Mouse (Mus musculus) left cerebral cortex, adult 18-20 months (tissue): ENCODE results near the gene A930018P22Rik. TPM values are rescaled to one million over a fixed set of nuclear protein-coding genes. Genes with fewer than 3 reads are reported as not detected.
"Not testable (repeated sequence)": the region's sequence is repeated elsewhere in the genome, so short reads cannot be mapped to it uniquely, and the experiment has no call there.

Experiments
- DNase-seq, 2 experiments: peaks; one replicate each; pipeline ENCODE4 v3.0.0; 2021 to 2022; ENCODE audit warnings: low spot score in 2 of 2, mixed read lengths in 1 of 2
- total RNA-seq, 2 experiments: library from RNA; stranded (reverse); gene quantifications; 2 replicates each; pipeline ENCODE4 v1.2.3; 2021

A930018P22Rik gene
- total RNA-seq, 2 experiments from 2014 or later = not detected

DNA sequence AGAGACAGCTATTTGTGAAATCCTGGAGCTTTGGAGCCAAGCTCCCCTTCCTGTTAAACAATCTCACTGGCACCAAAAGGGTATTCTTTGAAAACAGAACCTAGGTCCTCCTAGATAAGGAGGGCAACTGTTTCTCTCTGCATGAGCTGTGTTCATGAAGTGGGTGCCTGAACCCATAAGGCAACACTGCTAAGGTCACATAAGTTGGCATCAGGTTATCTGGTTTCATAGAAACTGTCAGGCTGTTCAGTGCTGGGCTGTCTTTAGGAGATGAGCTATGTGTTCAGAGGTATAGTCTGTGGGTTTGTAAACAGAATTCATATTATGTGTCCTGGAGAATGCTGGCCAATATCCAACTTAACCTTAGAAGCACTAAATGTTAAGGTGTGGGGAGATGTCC, 5.4 kb upstream of the A930018P22Rik start:
- not testable (repeated sequence) for DNase-seq

DNA sequence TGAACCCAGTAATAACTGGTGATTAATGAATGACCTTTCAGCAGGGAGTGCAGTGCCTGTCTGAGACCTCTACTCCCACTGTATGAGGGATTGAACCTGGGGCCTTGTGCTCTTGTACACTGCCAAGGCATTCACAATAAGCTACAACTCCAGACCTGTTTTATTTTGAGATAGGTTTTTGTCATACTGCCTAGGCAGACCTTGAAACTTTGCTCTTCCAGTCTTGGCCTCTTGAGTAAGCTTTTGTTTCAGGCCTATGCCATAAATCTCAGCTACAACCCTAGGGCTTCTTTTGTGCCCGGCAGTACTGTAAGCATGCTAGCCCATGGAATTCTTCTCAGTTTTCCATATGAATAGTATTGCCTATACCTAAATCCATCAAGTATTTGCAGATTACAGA, 3.5 kb upstream of the A930018P22Rik start:
- no peak for DNase-seq

DNA sequence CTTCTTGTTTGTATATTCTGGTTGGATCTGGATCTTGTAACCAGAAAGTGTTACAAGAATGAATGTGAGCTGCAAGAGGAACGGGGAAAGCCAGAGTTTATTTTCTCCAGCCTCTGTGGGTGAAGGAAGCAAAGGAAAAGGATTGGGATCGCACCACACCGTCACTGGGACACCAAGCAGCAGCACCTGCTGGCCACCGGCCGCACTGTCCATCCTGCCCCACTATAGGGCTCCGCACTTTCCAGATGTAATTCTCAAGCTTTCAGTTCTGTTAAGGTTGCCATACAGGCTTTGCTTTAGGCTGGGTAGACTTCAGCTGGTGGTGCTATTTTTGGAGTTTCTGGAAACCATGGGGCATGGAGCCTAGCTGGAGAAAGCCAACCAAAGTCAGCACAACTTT, 2.3 kb upstream of the A930018P22Rik start:
- DNase-seq = no peak

DNA sequence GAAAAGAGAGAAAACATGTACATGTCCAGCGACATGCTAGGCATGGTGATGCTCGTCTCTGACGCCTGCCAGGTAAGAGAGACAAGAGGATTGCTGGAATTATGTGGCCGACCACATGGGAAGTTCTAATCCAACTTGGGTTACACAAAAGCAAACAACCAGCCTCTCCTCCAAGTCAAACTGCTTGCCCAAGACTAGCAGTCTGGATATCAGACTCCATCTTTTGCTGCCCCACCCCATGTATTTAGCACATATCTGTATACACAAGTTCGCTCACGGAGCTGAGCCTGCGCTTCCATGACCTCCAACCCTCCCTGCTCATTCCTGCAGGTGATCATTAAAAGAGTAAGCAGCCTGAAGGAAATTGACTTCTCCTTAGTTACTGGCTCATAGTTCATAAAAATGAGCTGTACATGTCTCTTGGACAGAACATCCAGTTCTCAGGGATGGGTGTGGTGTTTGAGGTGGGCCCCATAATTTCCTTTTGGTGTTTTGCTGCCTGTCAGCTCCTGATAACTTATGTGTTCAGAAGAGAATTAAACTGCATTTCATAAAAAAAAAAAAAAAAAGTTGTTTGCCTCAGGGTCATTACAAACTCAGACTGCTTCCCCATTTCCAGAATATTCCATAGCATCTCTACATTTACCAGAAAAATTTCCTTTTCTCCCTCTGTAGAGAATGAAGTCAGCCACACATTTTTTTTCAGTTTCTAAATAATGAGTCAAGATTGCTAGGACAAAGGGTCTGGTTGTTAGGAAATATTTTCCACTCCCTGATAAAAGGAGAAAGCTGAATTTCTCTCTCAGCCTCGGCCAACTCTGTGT, 676 bp upstream of the A930018P22Rik start:
- DNase-seq = no peak

DNA sequence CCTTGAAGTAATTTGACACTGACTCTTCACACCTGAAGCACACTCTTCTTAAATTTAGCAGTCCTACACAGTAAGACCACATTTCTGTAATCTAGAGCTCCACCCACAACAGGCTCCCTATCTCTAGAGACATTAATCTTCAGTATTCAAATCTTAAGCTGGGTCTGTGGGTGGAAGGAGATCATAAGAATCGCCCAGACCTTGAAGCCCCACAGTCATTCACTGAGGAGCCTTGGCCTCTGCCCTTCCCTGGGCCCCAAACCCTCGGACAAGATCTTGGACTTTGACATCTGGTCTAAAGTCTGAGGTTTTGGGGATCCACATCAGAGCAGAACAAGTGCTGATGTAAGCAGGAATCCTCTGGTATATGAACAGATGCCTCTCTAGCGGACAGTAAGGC, 971 bp downstream of the A930018P22Rik start:
- DNase-seq = no peak

DNA sequence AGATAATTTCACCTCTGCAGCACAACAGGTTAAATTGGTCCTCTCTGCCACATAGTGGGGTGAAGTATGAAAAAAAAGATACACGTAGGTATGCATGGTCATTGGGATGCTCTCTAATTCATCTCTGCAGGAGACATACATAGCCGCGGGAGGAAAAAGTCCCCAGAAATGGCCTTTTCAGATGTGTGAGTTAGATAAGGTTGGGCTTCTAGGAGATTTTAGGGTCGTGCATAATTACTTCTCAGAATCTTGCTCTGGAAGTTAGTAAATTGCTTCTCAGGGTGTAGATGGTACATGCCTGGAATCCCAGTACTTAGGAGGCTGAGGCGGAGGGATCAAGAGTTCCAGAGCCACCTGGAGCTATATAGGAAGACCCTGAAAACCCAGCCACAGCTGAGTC, 1.5 kb downstream of the A930018P22Rik start:
- DNase-seq = no peak

DNA sequence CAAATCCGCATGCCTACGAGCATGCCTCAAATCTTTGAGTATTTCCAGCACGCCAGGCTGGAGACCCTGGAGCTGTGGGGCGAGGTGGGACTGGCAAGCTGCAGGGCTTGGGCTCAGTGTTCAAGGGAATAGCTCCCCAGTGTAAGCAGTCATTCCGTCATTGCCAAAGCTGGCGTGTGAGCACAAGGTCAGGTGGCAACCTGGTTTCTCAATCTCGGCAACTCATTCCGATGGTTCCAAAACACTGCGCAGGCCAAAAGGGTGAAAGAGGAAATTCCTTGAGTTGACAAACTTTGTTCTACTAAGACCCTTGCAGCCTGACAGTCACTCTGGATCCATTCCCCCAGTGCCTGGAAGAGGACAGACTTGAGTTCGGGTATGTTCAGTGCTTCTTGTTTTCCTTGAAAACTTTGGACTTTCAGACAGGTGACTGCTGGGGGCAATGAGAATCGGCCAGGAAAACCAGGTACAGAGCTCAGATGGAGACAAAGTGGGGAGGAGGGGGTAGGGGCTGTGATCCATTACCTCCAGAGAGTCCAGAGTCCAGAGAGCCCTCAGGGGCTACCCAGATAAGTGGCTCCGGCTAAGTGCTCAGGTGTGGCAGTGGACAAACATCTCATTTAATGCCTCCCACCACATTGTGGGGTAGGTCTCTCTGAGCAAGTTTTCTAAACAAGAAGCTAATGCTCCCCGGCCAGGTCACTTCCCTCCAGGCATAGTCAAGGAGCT, 6.4 kb downstream of the A930018P22Rik start:
- no peak for DNase-seq

DNA sequence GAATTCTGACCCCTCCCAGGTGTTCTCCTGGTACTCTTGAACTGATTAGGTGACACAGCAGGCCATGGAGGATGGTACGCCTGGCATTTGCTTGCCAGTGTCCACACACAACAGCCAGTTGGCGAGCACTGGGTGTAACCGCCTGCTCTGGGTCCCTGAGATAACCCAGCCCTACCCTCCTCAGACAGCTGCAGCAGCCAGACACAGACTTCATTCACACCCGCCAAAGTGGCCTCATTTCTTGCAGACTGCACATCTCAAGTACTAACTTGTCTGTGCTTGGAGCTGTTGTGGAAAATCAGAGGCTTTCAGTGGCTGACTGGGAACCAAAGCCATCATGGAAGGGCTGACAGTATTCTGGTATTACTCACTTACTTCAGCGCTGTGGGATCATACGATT, 7.6 kb downstream of the A930018P22Rik start:
- DNase-seq = no peak

DNA sequence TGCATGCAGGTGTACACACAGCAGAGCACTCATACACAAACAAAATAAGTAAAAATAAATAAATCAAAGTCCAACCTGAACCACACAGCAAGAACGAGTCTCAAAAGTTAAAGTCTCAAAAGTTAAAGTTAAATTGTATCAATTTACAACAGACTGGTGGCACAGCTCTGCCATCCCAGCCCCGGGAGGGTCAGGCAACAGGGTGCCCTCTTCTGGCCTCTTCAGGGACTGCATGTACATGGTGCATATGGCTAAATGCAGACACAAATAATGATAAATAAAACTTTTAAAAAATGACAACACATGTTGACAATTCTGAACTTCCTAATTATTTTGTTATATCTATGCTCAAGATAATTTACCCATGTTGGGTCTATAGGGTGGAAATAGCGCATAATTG, 8.4 kb downstream of the A930018P22Rik start:
- no peak for DNase-seq

DNA sequence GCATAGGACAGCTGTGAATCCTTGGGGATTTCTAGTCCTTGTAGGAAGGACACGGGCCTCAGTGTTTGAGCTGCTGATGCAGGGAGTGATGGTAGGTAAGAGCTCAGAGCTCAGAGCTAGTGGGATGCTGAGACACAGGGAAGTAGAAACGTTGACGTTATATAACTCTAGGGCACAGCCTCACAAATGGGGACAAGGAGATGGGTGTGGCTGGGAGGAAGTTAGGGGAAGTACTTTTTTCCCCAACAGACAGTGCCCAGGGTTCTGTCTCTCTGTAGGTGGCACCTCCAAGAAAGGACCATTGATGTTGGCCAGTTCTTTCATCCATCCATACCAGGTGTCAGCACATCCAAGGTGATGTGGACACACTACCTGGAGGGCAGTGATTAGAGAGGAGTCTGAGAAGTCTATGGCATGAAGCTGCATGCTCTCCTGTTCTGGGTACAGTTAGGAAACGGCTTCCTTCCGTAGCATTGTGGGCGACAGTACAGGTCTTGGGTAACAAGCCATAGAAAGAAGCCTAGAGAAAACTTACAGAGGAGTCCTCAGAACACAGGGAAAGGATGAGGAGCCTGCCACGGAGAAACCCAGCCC, 9.8 kb downstream of the A930018P22Rik start:
- DNase-seq = no peak

DNA sequence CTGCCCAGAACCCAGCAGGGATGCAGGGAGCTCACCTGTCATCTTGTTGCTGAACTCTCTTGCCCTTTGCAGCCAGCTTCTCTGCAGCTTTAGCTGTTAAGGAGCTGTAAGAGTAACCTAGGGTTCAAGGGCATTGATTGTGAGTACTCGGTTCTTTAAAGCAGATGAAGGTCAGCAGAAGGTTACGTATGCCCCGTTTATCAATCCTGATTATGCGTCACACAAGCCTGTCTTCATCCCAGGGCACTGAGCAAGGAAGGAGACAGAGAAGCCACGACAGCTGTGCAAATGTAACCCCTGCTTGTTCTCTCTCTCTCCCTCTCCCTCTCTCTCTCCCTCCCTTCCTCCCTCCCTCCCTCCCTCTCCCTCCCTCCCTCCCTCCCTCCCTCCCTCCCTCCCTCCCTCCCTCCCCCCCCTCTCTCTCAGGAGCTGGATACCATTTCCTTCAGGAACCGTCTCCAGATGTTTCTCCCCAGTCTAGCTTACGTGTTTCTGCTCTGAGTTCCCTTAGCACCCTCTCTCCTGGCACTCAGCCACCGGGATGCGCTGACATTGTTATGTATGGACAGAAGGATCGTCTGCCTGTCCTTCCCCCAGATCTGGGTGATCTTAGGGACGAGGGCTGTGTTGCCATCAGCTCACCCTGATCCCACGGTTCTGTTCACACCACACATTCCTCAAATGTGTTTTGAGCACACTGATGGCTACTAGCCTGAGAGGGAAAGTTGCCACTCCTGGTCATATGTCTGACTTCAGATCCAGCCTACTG, 10.7 kb downstream of the A930018P22Rik start:
- DNase-seq = no peak

DNA sequence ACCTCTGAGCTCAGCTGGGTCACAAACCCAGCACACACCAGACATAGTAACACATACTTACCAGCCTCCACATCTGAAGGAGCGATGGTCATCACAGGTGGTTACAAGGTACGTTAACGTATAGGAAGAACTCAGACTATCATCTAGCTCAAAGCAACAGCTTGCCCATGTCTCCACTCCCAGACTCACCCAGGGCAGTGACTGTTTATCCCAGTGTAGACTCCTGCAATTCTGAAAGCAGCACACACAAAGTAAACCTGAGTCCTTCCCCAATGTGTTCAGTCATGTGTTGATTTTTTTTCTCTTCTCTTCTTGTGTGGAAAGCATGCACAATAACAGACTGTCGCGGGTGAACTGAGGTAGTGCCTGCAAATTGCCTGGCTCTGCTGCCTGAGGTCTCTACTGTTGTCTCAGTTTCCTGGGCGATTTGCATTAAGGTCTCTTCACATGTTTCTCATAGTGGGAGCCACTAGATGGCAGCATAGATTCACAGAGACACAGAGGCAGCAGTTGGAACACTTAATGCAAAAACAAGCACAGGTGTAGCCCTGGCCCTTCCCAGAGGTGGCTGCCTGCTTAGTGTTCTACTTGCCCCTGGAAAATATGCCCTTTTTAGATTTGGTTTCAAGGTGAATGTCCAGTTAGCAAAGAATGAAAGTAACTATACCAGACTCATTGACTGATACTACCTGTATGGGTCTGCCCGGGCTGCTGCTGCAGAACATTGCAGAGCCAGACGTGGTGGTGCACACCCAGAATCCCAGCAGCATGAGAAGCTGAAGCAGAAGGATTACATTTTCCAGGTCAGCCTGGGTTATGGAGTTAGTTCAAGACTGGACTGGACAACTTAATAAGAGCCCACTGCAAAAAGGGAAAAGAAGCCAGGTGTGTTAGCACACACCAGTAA, 11.8 kb downstream of the A930018P22Rik start:
- peak; percentile 64 to 73 for DNase-seq

DNA sequence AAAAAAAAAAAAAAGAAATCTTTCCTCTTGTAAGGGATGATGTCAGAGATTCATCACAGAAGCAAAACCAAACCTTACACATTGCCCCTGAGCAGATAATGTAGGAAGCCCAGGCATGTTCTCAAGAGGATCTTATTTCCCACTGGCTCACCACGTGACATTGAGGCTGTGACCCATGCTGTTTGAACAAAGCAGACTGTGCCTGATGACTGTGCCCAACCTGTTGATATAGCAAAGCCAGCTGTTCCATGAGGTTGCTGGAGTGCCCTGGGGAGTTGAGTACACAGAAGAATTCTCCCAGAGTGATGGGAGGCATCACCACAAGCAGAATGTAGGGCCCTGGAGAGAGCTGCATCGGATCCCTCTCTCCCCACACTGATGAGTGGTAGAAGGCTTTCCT, 13.4 kb downstream of the A930018P22Rik start:
- DNase-seq = no peak

DNA sequence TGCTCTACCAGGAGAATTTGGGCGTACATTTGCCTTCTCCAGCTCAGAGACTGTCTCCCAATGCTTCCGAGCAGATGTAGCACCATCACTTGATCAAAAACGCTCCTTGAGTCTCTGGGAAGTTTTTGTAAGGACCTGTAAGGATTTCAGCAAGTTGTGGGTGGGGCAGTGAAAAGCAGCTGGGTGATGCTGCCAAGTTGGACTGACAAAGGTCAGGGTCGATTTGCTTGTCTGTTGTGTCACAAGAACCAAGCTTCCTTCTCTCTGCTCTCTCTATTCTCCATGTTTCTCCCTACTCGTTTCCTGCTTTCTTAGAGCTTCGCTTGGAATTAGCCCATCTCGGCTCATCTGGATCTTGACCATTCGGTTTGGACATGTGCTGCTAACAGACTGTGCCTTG, 19.6 kb downstream of the A930018P22Rik start:
- no peak for DNase-seq

DNA sequence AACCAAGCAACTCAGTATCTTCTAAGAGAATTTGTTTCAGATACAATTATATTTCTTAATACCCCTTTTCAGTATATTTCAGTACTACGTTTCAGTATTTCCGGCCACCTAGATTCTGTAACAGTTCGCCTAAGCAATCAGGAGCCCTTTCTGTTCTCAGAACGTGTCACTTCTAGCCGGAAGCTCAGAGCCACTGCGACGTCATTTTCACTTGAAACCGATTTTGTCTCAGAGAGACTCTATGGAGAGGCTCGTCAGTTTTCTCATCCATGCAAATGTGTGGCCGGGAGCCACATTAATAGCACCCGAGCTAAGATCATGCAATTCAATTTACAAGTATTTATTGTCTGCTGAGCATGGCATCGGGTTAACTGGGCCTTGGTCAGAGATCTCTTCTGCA, 21.4 kb downstream of the A930018P22Rik start:
- no peak for DNase-seq

DNA sequence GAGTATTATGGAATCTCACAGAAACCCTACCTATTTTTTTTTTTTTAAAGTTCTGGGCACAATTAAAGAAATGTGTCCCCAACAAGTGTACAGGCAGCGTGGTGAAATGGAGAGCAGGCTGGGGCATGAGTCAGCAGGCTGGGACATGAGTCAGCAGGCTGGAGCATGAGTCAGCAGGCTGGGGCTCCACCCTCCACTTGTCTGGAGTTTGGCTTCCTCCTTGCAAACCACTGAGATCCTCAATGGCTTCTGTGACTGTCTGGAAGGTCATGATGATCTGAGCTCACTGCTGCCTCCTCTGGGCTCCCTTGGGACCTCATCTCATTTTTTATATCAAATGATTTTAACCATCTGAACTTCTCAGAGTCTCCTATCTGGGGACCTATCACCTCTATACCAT, 23.4 kb downstream of the A930018P22Rik start:
- peak; percentile 49 to 65 for DNase-seq

DNA sequence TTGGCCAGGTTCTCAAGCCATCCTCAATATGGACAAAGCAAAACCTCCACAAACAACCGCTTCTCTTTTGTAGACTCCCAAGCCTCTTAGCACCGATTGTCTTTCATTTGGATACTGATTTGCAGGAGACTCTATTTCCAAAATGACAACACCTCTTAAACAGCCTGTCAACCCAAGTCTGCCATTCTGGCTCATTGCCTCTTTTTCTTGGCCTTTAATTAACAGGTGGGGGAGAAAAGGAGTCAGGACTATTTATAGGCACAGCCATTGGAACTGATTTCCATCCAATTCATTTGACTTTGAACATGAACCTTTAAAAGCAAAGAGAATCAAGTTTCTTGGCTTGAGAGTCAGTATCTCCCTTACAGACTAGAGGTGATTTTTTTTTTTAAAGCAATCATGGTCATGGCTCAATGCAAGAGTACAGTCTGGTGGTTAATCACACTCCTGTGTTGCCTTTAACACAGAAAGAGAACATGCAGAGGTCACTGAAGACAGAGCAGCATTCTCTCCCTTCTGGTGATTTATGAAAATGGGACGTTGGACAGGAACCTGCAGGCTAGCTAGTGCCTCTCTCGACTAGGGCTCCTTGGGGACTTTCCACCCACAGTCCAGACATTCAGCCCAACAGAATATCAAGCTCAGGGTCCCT, 25.5 kb downstream of the A930018P22Rik start:
- no peak for DNase-seq

DNA sequence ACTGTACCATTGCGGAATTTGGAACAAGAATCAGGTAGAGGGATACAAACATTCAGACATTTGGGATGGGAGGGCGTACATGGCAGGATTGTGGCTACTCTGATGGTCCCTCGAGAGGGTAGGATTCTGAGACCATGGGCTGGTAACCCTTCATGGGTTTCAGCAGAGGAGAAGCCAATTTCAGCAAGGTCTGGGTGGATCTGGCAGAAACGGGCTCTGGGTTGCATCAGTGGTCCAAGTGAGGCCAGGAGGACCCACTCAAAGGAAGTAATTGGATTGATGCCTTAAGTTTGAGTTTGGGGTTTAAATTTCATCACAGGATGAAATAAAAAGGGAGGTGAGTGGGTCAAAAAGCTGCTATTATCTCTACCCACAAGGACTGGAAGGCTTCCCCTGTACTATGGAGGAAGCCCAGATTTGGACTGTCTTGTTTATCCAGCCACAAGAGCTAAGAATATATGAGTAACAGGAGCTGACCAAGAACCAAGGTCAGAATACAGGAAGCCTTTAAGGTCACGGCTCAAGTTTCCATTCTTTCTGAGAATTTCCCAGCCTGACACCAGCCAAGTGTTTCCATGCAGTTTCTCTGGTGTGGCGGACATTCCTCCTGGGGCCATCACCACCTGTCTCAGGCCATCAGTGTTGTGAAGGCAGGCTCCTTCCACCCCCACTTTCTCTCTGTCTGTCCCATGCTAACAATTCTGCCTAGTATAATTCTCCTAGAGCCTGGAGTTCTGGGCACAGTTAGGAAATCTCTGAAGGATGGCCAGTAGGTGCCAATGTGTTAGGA, 28.2 kb downstream of the A930018P22Rik start:
- no peak for DNase-seq

DNA sequence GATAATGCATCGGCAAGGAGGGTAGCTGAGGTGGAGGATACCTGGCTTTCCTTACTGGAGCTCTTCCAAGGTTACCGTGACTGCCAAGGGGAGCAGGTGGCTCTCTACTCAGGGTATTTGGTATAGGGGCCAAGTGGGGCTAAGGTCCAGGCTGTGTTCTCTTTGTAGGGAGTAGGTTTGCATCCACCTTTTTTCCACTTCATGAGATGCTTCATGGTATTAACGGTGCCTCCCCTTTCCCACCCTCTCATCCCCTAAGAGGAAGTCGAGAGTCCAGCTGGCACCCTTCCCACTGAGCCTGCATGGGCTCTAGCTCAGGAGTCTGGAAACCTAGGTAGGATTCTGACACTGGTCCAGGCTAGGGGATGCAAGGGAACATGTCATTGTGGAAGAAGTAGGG, 30.8 kb downstream of the A930018P22Rik start:
- DNase-seq = no peak
